Mouse (Mus musculus) stomach, embryonic 14.5 days (tissue): ENCODE results near the gene Plekhb2. TPM values are rescaled to one million over a fixed set of nuclear protein-coding genes. Genes with fewer than 3 reads are reported as not detected.

Experiments used
- ATAC-seq: fragments of 200-750 bp; cut with Nextera tagmentation; 2 replicates; pipeline ENCODE4 v1.8.0; 2017; ENCODE audit warnings: low read depth, moderate TSS enrichment; ENCODE audit not compliant: insufficient number of reproducible peaks, insufficient read depth, low FRiP score
- H3K27ac ChIP-seq: fragments of 300-500 bp; sonication (generic); 2 replicates; pipeline ENCODE4 v1.5.1; 2014; ENCODE audit warnings: mild to moderate bottlenecking, low read length, moderate library complexity, mixed read lengths
- H3K27me3 ChIP-seq: fragments of 300-500 bp; sonication (generic); 2 replicates; pipeline ENCODE4 v1.6.1; 2014; ENCODE audit warnings: low read length, control low read depth, mixed read lengths; ENCODE audit not compliant: control insufficient read depth, insufficient read depth
- H3K36me3 ChIP-seq: fragments of 300-500 bp; sonication (generic); 2 replicates; pipeline ENCODE4 v1.6.1; 2014; ENCODE audit warnings: mild to moderate bottlenecking, control low read depth, low read length, moderate library complexity, mixed read lengths; ENCODE audit not compliant: control insufficient read depth, insufficient read depth
- H3K4me1 ChIP-seq: fragments of 300-500 bp; sonication (generic); 2 replicates; pipeline ENCODE4 v1.6.1; 2014; ENCODE audit warnings: low read length, control low read depth, mixed read lengths; ENCODE audit not compliant: control insufficient read depth, insufficient read depth
- H3K4me2 ChIP-seq: fragments of 300-500 bp; sonication (generic); replicated peaks from 2 replicates; pipeline ENCODE4 v1.6.1; 2014; ENCODE audit warnings: low read depth, low read length, control low read depth
- H3K4me3 ChIP-seq: fragments of 300-500 bp; sonication (generic); 2 replicates; pipeline ENCODE4 v1.5.1; 2014; ENCODE audit warnings: low read depth, low read length, control low read depth
- H3K9ac ChIP-seq: fragments of 300-500 bp; sonication (generic); replicated peaks from 2 replicates; pipeline ENCODE4 v1.6.1; 2014; ENCODE audit warnings: low read depth, mild to moderate bottlenecking, control low read depth, low read length, moderate library complexity, mixed read lengths
- H3K9me3 ChIP-seq: fragments of 300-500 bp; sonication (generic); 2 replicates; pipeline ENCODE4 v1.6.1; 2016; ENCODE audit warnings: low read depth, low read length, control low read depth; ENCODE audit not compliant: control insufficient read depth
- WGBS: fragments of 180-500 bp; shearing (Covaris S2); extraction: QIAGEN DNeasy Blood & Tissue Kit; methylation state at CpG from one replicate; pipeline ENCODE4 v1.1.7; 2014; 5-methylcytosine and 5-hydroxymethylcytosine counted together
- polyA plus RNA-seq: library from polyadenylated mRNA; unstranded; fragments of >200 nt; fragmentation: Nextera tagmentation; extraction: Ambion mirVana; gene quantifications from 2 replicates; pipeline ENCODE4 v1.2.1, GENCODE M21; 2014

The Plekhb2 gene
- polyA plus RNA-seq, 1 experiment from 2014 or later, result 30.5 TPM

- WGBS, result 36% methylated on average over 6 of the region's 6 CpGs
- H3K4me3 ChIP-seq, result no peak overlapping the region
- peaks cover 61% of the 10 kb centered on the region for H3K36me3 ChIP-seq
- H3K4me2 ChIP-seq, result no peak overlapping the region
- no peak overlapping the region for H3K9ac ChIP-seq
- no peaks in the 10 kb centered on the region for H3K9me3 ChIP-seq
- H3K27ac ChIP-seq, result no peak overlapping the region
- no peaks in the 10 kb centered on the region for H3K27me3 ChIP-seq
- no peak for ATAC-seq
- no peaks in the 10 kb centered on the region for H3K4me1 ChIP-seq
Observed at GRCm38 (mm10) chr1:34811581-34811980, 38.2 kb upstream of the Plekhb2 start.

- Histone ChIP-seq H3K27me3 (no peaks in the 10 kb centered on the region), H3K9me3 (no peaks in the 10 kb centered on the region), H3K27ac (no peak overlapping the region), H3K4me3 (no peak overlapping the region), H3K9ac (no peak overlapping the region), H3K36me3 (peaks cover 72% of the 10 kb centered on the region), H3K4me2 (no peak overlapping the region), H3K4me1 (no peaks in the 10 kb centered on the region)
- no peak for ATAC-seq
- WGBS, result 86% methylated on average over 13 of the region's 13 CpGs
Observed at GRCm38 (mm10) chr1:34812407-34813247, 37.1 kb upstream of the Plekhb2 start.

- no peaks in the 10 kb centered on the region for H3K27me3 ChIP-seq
- no peak overlapping the region for H3K4me3 ChIP-seq
- H3K27ac ChIP-seq, result no peak overlapping the region
- H3K4me1 ChIP-seq, result no peaks in the 10 kb centered on the region
- 80% methylated on average over 6 of the region's 6 CpGs for WGBS
- no peak overlapping the region for H3K4me2 ChIP-seq
- ATAC-seq, result no peak
- H3K9ac ChIP-seq, result no peak overlapping the region
- H3K9me3 ChIP-seq, result no peaks in the 10 kb centered on the region
- H3K36me3 ChIP-seq, result peaks cover 86% of the 10 kb centered on the region
Observed at GRCm38 (mm10) chr1:34815843-34816242, 33.9 kb upstream of the Plekhb2 start.

GRCm38 (mm10) chr1:34819225-34819910 is 30.4 kb upstream of the Plekhb2 start:
- no peak for ATAC-seq
- no peak overlapping the region for H3K9ac ChIP-seq
- peaks cover 77% of the 10 kb centered on the region for H3K36me3 ChIP-seq
- H3K4me3 ChIP-seq, result no peak overlapping the region
- H3K4me2 ChIP-seq, result no peak overlapping the region
- H3K27ac ChIP-seq, result no peak overlapping the region
- no peaks in the 10 kb centered on the region for H3K27me3 ChIP-seq
- no peaks in the 10 kb centered on the region for H3K9me3 ChIP-seq
- WGBS, result 95% methylated on average over 6 of the region's 6 CpGs
- no peaks in the 10 kb centered on the region for H3K4me1 ChIP-seq

- no peak overlapping the region for H3K4me2 ChIP-seq
- H3K27ac ChIP-seq, result no peak overlapping the region
- no peak overlapping the region for H3K9ac ChIP-seq
- no peaks in the 10 kb centered on the region for H3K27me3 ChIP-seq
- H3K4me3 ChIP-seq, result no peak overlapping the region
- no peaks in the 10 kb centered on the region for H3K4me1 ChIP-seq
- WGBS, result 90% methylated on average over 2 of the region's 2 CpGs
- no peaks in the 10 kb centered on the region for H3K9me3 ChIP-seq
- peaks cover 61% of the 10 kb centered on the region for H3K36me3 ChIP-seq
- no peak for ATAC-seq
Observed at GRCm38 (mm10) chr1:34821411-34821810, 28.4 kb upstream of the Plekhb2 start.

GRCm38 (mm10) chr1:34822003-34822402 is 27.8 kb upstream of the Plekhb2 start:
- Histone ChIP-seq H3K27ac (no peak overlapping the region), H3K4me1 (no peaks in the 10 kb centered on the region), H3K27me3 (no peaks in the 10 kb centered on the region), H3K4me2 (no peak overlapping the region), H3K4me3 (no peak overlapping the region), H3K9me3 (no peaks in the 10 kb centered on the region), H3K36me3 (peaks cover 60% of the 10 kb centered on the region), H3K9ac (no peak overlapping the region)
- no peak for ATAC-seq
- WGBS, result 88% methylated on average over 7 of the region's 7 CpGs

GRCm38 (mm10) chr1:34822746-34823145 is 27.0 kb upstream of the Plekhb2 start:
- WGBS, result 92% methylated on average over 7 of the region's 7 CpGs
- Histone ChIP-seq H3K36me3 (peaks cover 60% of the 10 kb centered on the region), H3K9ac (no peak overlapping the region), H3K27ac (no peak overlapping the region), H3K4me2 (no peak overlapping the region), H3K27me3 (no peaks in the 10 kb centered on the region), H3K4me3 (no peak overlapping the region), H3K9me3 (no peaks in the 10 kb centered on the region), H3K4me1 (no peaks in the 10 kb centered on the region)
- no peak for ATAC-seq

- Histone ChIP-seq H3K27ac (no peak overlapping the region), H3K4me3 (no peak overlapping the region), H3K27me3 (no peaks in the 10 kb centered on the region), H3K4me1 (no peaks in the 10 kb centered on the region), H3K9ac (no peak overlapping the region), H3K4me2 (no peak overlapping the region), H3K36me3 (peaks cover 62% of the 10 kb centered on the region), H3K9me3 (no peaks in the 10 kb centered on the region)
- WGBS, result 91% methylated on average over 6 of the region's 6 CpGs
- ATAC-seq, result no peak
Observed at GRCm38 (mm10) chr1:34823353-34823752, 26.4 kb upstream of the Plekhb2 start.
